Mouse (Mus musculus): ENCODE data around the gene Grip2.

- TF ChIP-seq CTCF (conservative IDR thresholded peaks at IDR 0.05; ENCODE audit: low read length) (no peak), NANOG (IDR thresholded peaks at IDR 0.05; ENCODE audit: borderline replicate concordance, low read length) (no peak), POU5F1 (IDR thresholded peaks at IDR 0.05; ENCODE audit: borderline replicate concordance, low read length) (no peak)
Measured at GRCm38 (mm10) chr6:91712855-91713331, 114.2 kb downstream of the Grip2 start.

Measured in E14TG2a.4 (cell line).